Mouse (Mus musculus) liver, embryonic 16.5 days (tissue): ENCODE measurements around the gene Plekhm2. TPM values are rescaled to one million over a fixed set of nuclear protein-coding genes. Genes with fewer than 3 reads are reported as not detected.

Source experiments
- ATAC-seq: fragments of 200-750 bp; cut with Nextera tagmentation; 2 replicates; pipeline ENCODE4 v1.8.0; 2017; ENCODE audit warnings: low read depth, mild to moderate bottlenecking, moderate number of reproducible peaks, moderate library complexity
- H3K27ac ChIP-seq: fragments of 300-500 bp; sonication (generic); 2 replicates; pipeline ENCODE4 v1.5.1; 2014; ENCODE audit warnings: mild to moderate bottlenecking, low read length
- H3K27me3 ChIP-seq: fragments of 300-500 bp; sonication (generic); 2 replicates; pipeline ENCODE4 v1.6.1; 2014; ENCODE audit warnings: low read depth, low read length, mixed read lengths; ENCODE audit not compliant: control insufficient read depth, insufficient read depth
- H3K36me3 ChIP-seq: fragments of 300-500 bp; sonication (generic); 2 replicates; pipeline ENCODE4 v1.6.1; 2014; ENCODE audit warnings: mild to moderate bottlenecking; ENCODE audit not compliant: control insufficient read depth, insufficient read depth
- H3K4me1 ChIP-seq: fragments of 300-500 bp; sonication (generic); 2 replicates; pipeline ENCODE4 v1.6.1; 2014; ENCODE audit warnings: low read depth, low read length, mixed read lengths; ENCODE audit not compliant: control insufficient read depth
- H3K4me2 ChIP-seq: fragments of 300-500 bp; sonication (generic); 2 replicates; pipeline ENCODE4 v1.6.1; 2014; ENCODE audit warnings: low read depth, low read length, mixed read lengths
- H3K4me3 ChIP-seq: fragments of 300-500 bp; sonication (generic); 2 replicates; pipeline ENCODE4 v1.5.1; 2014; ENCODE audit warnings: low read depth, mild to moderate bottlenecking, low read length
- H3K9ac ChIP-seq: fragments of 300-500 bp; sonication (generic); 2 replicates; pipeline ENCODE4 v1.6.1; 2014; ENCODE audit warnings: low read depth, low read length
- H3K9me3 ChIP-seq: fragments of 300-500 bp; sonication (generic); replicated peaks from 2 replicates; pipeline ENCODE4 v1.6.1; 2016; ENCODE audit warnings: low read length; ENCODE audit not compliant: control insufficient read depth
- WGBS: fragments of 180-500 bp; shearing (Covaris S2); extraction: QIAGEN DNeasy Blood & Tissue Kit; methylation state at CpG from one replicate; pipeline ENCODE4 v1.1.7; 2014; ENCODE audit not compliant: insufficient replicate concordance; 5-methylcytosine and 5-hydroxymethylcytosine counted together
- polyA plus RNA-seq: library from polyadenylated mRNA; unstranded; fragments of >200 nt; fragmentation: Nextera tagmentation; extraction: Ambion mirVana; gene quantifications from 2 replicates; pipeline ENCODE4 v1.2.1, GENCODE M21; 2015

Plekhm2 gene
- polyA plus RNA-seq, 1 experiment from 2014 or later: 1.0 TPM

- no peak overlapping the region for H3K4me2 ChIP-seq
- no peak overlapping the region for H3K9ac ChIP-seq
- H3K4me1 ChIP-seq: peaks cover 10% of the 10 kb centered on the region
- WGBS: 63% methylated on average over 5 of the region's 5 CpGs
- no peaks in the 10 kb centered on the region for H3K9me3 ChIP-seq
- no peaks in the 10 kb centered on the region for H3K36me3 ChIP-seq
- H3K27me3 ChIP-seq: no peaks in the 10 kb centered on the region; the same call in 1 of the 2 replicates
- ATAC-seq: no peak
- H3K27ac ChIP-seq: no peak overlapping the region
- H3K4me3 ChIP-seq: no peak overlapping the region
Measured at GRCm38 (mm10) chr4:141622580-141622979, 42.1 kb downstream of the Plekhm2 start.

DNA sequence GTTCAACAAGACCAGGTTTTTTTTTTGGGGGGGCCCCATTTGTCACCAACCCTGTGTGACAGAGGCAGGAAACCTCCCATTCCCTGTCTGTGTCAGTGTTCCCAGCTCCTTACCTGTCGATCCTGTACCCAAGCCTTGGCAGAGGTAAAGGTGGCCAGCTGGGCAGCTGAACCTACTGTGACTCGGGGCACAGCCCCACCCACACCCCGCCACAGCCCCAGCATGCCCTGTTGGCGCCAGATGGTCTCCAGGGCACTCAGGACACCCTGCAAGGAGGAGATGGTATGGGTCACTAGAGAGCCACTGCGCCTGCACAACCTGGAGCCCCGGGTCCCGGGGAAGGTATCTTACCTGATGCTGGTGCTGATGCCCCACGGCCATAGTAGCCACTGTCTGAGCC is 42.6 kb downstream of the Plekhm2 start:
- ATAC-seq: no peak
- Histone ChIP-seq H3K27ac (no peak overlapping the region), H3K9me3 (no peaks in the 10 kb centered on the region), H3K4me3 (no peak overlapping the region), H3K27me3 (no peaks in the 10 kb centered on the region; the same call in 1 of the 2 replicates), H3K4me2 (no peak overlapping the region), H3K4me1 (peaks cover 12% of the 10 kb centered on the region), H3K9ac (no peak overlapping the region), H3K36me3 (no peaks in the 10 kb centered on the region)
- WGBS: 66% methylated on average over 8 of the region's 8 CpGs

- Histone ChIP-seq H3K9me3 (no peaks in the 10 kb centered on the region), H3K4me3 (no peak overlapping the region), H3K4me1 (peaks cover 12% of the 10 kb centered on the region), H3K36me3 (no peaks in the 10 kb centered on the region), H3K27me3 (no peaks in the 10 kb centered on the region; the same call in 1 of the 2 replicates), H3K27ac (no peak overlapping the region), H3K9ac (no peak overlapping the region), H3K4me2 (no peak overlapping the region)
- 69% methylated on average over 8 of the region's 8 CpGs for WGBS
- ATAC-seq: no peak
Measured at GRCm38 (mm10) chr4:141621297-141621696, 43.4 kb downstream of the Plekhm2 start.

DNA sequence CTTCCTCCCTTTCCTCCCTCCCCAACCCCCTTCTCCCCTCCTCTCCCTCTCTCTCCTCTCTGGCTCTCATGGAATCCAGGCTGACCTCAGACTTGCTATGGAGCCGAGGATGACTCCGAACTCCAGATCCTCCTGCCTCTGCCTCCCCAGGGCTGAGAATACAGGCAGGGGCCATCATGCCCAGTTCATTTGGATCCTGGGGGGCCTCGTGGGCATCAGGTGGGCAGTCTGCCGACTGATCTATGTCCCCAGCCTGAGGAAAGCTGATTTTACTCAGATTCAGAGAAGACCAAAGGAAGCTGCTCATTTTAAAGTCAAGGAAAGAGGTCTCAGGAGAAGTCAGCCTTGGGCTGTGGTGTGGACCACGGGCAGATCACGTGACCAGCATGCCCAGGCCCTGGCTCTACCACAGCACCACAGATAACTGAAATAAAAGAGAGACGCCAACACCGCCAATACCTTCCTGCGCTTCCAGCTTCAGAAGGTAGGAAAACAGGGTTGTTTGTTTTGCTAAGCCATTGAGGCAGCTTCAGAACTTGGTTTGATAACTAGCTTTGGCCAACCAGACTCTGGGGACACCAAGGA is 45.3 kb downstream of the Plekhm2 start:
- WGBS: 58% methylated on average over 9 of the region's 9 CpGs
- Histone ChIP-seq H3K9ac (no peak overlapping the region), H3K4me2 (no peak overlapping the region), H3K27me3 (no peaks in the 10 kb centered on the region; the same call in 1 of the 2 replicates), H3K36me3 (no peaks in the 10 kb centered on the region), H3K27ac (no peak overlapping the region), H3K4me1 (peaks cover 12% of the 10 kb centered on the region), H3K4me3 (no peak overlapping the region), H3K9me3 (no peaks in the 10 kb centered on the region)
- ATAC-seq: no peak

DNA sequence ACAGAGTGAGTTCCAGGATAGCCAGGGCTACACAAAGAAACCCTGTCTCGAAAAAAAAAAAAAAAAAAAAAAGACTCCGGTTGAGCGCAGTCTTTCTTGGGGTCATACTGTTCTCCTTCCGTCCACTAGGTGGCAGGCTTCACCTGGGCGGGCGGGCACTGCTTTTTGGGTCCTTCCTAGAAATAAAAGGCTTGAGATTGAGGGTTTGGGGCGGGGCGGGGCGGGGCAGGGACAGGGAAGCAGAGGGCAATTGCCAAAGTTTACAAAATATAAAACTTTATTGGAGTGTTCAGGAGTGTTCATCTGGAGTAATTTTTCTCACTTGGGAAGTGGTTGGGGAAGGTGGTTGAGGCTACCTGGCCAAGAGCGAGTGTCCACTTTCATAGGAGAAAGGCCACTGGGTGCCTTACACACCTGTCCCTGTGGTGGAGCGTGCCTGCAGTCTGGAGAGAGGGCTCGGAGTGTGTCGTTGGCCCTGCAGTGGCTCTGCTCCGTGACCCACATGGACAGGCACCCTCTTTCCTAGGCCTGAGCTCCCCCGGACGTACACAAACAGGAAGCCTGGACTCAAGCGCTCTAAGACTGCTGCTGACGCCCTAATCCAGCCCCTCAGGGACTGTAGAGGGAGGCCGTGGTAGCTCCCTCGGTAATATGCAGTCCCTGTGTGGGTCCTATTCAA is 46.0 kb downstream of the Plekhm2 start, which contains the start of gene Tmem82:
Tmem82 (minus strand) TSS at position 69 of the 679 bp plus-strand sequence.
- H3K27ac ChIP-seq: peak within 1 kb of the TSS; percentile 10; the same call in 1 of the 2 replicates
- no peaks in the 10 kb centered on the region for H3K36me3 ChIP-seq
- peak within 1 kb of the TSS; percentile 59 for H3K4me2 ChIP-seq
- H3K4me1 ChIP-seq: peaks cover 12% of the 10 kb centered on the region
- no peaks in the 10 kb centered on the region; the same call in 1 of the 2 replicates for H3K27me3 ChIP-seq
- 20% methylated on average over 20 of the region's 20 CpGs for WGBS
- ATAC-seq: no peak
- H3K9me3 ChIP-seq: no peaks in the 10 kb centered on the region
- H3K9ac ChIP-seq: peak within 1 kb of the TSS; percentile 58
- peak within 1 kb of the TSS; percentile 58 for H3K4me3 ChIP-seq

- Histone ChIP-seq H3K27me3 (no peaks in the 10 kb centered on the region; the same call in 1 of the 2 replicates), H3K36me3 (no peaks in the 10 kb centered on the region), H3K4me1 (peaks cover 12% of the 10 kb centered on the region), H3K4me3 (peak overlapping the region; percentile 58), H3K27ac (peak overlapping the region; percentile 10; the same call in 1 of the 2 replicates), H3K4me2 (peak overlapping the region; percentile 59), H3K9ac (peak overlapping the region; percentile 58), H3K9me3 (no peaks in the 10 kb centered on the region)
- WGBS: 11% methylated on average over 22 of the region's 22 CpGs
- ATAC-seq: peak; percentile 82
Measured at GRCm38 (mm10) chr4:141617863-141618564, 46.7 kb downstream of the Plekhm2 start.

DNA sequence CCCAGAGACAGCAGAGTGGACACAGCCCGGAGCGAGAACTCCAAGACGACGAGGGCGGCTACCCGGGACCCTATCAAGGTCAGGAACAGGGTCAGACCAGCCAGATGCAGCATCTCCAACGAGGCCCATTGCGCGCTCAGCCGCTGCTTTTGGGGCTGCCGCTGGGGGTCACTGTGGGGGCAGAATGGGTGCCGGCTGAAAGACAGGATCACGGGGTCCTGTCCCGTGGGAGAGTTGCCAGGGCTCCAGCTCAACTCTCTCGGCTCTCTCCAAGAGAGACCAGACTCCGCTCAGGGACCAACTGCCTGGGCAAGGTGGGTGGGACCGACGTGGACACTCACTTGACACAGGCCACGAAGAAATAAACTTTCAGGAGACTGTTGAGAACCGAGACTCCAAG is 47.4 kb downstream of the Plekhm2 start:
- ATAC-seq: peak; percentile 28
- no peaks in the 10 kb centered on the region for H3K36me3 ChIP-seq
- peak overlapping the region; percentile 10; the same call in 1 of the 2 replicates for H3K27ac ChIP-seq
- 3% methylated on average over 20 of the region's 20 CpGs for WGBS
- peak overlapping the region; percentile 58 for H3K4me3 ChIP-seq
- H3K27me3 ChIP-seq: no peaks in the 10 kb centered on the region; the same call in 1 of the 2 replicates
- peaks cover 12% of the 10 kb centered on the region for H3K4me1 ChIP-seq
- H3K9me3 ChIP-seq: no peaks in the 10 kb centered on the region
- peak overlapping the region; percentile 59 for H3K4me2 ChIP-seq
- H3K9ac ChIP-seq: peak overlapping the region; percentile 58

DNA sequence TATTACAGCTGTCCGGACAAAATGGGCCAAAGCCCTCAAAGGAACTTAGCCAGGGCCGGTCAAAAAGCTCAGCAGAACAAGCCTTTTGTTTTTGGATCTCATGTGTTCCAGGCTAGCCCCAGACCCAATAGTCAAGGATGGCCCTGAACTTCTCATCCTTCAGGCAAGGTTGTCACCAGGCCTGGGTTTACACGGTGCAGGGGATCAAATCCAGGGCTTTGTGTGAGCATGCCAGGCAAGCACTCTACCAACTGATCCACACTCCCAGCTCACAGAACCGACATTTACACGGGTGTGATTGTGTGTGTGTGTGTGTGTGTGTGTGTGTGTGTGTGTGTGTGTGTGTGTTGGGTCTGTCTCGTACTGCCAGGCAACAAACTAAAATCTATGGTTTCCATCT is 47.9 kb downstream of the Plekhm2 start:
- no peaks in the 10 kb centered on the region for H3K9me3 ChIP-seq
- no peak overlapping the region for H3K9ac ChIP-seq
- no peak overlapping the region for H3K4me2 ChIP-seq
- H3K27ac ChIP-seq: no peak overlapping the region
- no peak for ATAC-seq
- H3K36me3 ChIP-seq: no peaks in the 10 kb centered on the region
- H3K4me3 ChIP-seq: no peak overlapping the region
- H3K27me3 ChIP-seq: no peaks in the 10 kb centered on the region; the same call in 1 of the 2 replicates
- H3K4me1 ChIP-seq: peaks cover 12% of the 10 kb centered on the region
- 58% methylated on average over 6 of the region's 6 CpGs for WGBS
